Mouse (Mus musculus): ENCODE data around the gene Slc9a8. TPM values are rescaled to one million over a fixed set of nuclear protein-coding genes. Genes with fewer than 3 reads are reported as not detected.

The Slc9a8 gene
- total RNA-seq, 2 experiments from 2014 or later, result 29.9 to 33.3 TPM

DNA sequence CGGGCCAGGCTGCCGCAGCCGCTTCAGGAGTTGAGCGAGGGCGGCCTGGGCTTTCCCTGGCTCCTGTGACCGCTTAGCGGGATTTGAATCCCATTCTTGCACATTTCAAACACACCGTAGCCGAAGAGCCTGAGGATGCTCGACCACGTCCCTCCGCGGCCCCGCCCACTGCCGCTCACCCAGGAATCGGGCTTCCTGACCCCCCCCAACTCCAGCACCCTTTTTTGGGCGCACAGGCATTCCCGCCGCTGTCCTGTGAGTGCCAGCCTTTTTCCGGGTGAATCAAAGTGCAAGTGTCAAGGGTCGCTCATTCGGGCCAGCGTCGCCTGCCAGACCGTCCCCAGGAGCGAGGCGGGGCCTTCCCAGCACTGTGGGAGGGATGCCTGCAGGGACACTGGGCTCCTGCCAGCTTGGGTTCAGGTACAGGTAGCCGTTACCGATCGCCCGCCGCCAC is 82.4 kb downstream of the Slc9a8 start:
- DNase-seq (ENCODE audit: low spot score in 2 of 2), result no peak

DNA sequence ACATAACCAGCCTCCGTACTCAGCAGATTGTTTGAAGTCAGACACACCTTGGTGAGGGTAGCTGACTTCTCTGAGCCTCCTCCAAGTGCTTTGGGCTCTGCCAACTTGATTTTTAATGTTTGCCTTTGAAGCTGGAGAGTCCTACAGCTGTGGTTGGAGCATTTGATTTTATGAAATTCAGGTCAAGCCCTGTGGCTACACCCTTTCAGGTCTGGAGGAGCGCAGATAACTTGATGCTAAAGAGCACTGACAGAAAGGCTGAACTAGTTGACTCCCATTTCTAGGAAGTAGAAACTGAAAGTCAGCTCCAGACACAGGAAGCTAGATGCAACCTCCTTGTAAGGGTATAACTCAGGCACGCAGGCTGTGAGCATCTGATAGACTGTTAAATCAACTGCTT is 83.6 kb downstream of the Slc9a8 start:
- no peak for DNase-seq (ENCODE audit: low spot score in 2 of 2)

GRCm38 (mm10) chr2:167506546-167507260 is 85.2 kb downstream of the Slc9a8 start:
- no peak for DNase-seq (ENCODE audit: low spot score in 2 of 2)

DNA sequence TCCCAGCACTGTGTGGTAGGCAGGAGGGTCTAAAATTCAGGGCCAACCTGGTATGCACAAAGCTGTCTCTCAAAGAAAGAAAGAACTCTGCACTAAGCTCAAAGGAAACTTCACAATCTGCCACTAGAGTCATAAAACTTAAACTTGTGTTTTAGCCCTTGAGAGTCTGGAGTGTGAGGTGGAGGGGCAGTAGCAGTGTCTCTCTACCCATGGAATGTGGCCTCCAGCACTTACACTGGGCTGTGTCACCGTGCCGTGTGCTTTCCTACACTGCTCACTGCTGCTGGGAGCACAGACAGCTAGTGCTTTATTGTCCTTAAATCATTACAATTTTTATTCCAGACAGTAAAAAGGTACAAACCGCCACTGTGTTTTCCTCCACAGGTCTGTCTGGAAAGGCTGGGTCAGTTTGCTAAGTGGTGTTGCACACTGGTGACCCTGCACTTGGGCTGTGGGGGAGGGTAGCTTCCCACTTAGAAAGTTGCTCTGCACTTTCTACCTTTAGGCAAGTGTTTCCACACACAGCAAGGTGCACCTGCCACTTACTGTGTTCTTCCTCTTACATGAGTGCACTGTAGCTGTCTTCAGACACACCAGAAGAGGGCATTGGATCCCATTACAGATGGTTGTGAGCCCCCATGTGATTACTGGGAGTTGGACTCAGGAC is 86.3 kb downstream of the Slc9a8 start:
- DNase-seq (ENCODE audit: low spot score in 2 of 2), result no peak

GRCm38 (mm10) chr2:167508569-167508968 is 87.1 kb downstream of the Slc9a8 start:
- no peak for DNase-seq (ENCODE audit: low spot score in 2 of 2)

DNA sequence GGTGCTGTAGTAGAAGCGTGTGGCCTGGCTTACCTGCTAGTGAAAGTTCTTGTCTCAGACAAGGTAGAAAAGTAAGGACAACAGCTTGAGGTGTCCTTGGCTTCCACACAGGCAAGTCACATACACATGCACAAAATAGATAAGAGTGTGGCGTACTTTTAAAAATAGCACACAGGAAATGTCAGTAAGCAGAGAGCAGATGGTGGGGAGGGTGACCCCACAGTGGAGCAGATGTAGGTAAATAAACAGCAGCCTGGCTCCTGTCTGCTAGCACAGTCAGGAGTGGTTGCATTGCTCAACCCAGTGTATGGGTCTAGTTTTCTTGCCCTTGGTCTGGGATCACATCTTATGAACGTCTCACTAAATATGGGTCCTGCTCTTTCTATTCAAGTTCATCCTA is 89.0 kb downstream of the Slc9a8 start:
- DNase-seq (ENCODE audit: low spot score in 2 of 2), result no peak

DNA sequence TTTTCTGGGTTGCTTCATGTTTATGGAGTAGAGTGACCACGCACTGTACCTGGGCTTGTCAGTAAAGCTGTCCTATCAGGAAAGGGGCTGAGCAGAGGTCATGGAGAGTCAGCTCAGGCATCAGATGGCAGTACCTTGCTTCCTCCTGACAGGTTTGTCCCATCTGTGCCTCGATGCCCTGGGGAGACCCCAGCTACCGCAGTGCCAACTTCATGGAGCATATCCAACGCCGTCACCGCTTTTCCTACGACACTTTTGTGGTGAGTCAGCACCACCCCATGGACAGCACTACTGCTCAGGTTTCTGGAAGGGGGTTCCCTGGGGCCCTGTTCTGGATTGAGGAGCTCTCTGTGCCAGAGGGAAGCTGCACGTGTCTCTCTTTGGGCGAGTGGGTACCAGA is 90.9 kb downstream of the Slc9a8 start:
- DNase-seq (ENCODE audit: low spot score in 2 of 2), result no peak

DNA sequence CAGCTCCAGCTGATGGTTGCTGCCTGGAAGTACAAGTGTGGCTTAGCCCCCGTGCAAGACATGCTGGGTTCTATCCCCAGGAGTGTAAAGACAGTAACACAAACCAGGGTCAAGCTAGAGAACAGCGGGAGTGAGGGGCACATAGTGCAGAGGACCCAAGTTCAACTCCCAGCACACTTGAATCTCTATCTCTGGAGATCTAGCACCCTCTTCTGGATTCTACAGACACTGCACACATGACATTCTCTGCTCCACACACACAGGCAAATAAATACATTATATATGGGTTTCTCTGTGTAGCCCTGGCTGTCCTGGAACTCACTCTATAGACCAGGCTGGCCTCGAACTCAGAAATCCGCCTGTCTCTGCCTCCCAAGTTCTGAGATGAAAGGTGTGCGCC is 91.5 kb downstream of the Slc9a8 start:
- DNase-seq (ENCODE audit: low spot score in 2 of 2), result no peak

DNA sequence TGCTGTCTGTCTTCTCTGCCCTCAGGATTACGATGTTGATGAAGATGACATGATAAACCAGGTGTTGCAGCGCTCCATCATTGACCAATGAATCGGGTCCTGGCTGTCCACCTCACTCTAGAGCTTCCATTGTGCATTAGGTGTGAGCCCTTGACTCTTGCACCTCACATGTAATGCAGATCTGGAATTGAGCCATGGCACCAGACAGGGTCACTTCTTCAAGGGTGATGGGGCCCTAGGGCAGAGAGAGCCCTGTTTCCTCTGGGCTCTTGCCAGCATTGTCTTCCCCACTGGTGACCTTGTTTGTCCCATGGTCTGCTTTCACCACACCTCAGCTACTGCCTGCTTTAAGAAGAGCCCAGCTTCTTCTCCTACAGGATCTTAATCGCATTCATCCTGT is 93.1 kb downstream of the Slc9a8 start:
- DNase-seq (ENCODE audit: low spot score in 2 of 2), result no peak

- DNase-seq (ENCODE audit: low spot score in 2 of 2), result no peak
Observed at GRCm38 (mm10) chr2:167515688-167516087, 94.2 kb downstream of the Slc9a8 start.

DNA sequence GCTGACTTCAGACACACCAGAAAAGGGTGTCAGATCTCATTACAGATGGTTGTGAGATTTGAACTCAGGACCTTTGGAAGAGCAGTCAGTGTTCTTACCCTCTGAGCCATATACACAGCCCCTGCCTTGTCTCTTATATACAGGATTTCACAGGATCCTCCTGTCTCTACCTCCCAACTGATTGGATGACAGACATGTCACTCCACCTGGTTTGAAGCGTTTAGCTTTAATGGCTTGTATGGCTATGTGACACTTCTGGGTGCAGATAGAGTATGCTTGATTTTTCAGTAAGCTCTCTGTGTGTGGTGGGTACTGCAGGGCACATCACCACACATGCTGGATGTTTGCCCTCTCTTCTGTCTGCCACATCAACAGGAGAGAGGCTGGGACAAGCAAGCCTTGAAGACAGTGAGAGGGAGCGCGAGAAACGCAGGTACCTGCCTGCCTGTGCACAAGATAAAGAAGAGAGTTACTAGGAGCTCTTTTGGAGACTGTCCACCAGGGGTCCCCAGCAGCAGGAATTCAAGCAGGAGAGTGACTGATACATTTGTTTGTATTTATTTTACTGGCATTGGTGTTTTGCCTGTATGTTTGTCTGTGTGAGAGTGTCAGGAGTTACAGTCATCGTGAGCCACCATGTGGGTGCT is 98.2 kb downstream of the Slc9a8 start:
- no peak for DNase-seq (ENCODE audit: low spot score in 2 of 2)

Other genes starting within 250 kb of the Slc9a8 start
- 10 to 100 TPM; 62.0 to 69.6 TPM for gene Kcnb1, start 231.6 kb upstream of the Slc9a8 start, total RNA-seq (2021)
- 1 to 10 TPM; 1.3 to 2.1 TPM for gene Ptgis, start 181.1 kb upstream of the Slc9a8 start, total RNA-seq (2021)
- gene B4galt5, start 72.5 kb upstream of the Slc9a8 start, total RNA-seq (2021), result 10 to 100 TPM; 58.8 to 60.5 TPM
- gene Rnf114, start 70.9 kb downstream of the Slc9a8 start, total RNA-seq (2021), result 10 to 100 TPM; 39.1 to 40.5 TPM
- gene Spata2, start 71.2 kb downstream of the Slc9a8 start, total RNA-seq (2021), result 10 to 100 TPM; 65.3 to 67.2 TPM
- under 1 TPM; 0.53 to 0.79 TPM for gene Snai1, start 116.5 kb downstream of the Slc9a8 start, total RNA-seq (2021)
- gene Ube2v1, start 210.4 kb downstream of the Slc9a8 start, total RNA-seq (2021), result 100 to 1,000 TPM; 242 to 247 TPM
- 10 to 100 TPM; 38.9 to 50.9 TPM for gene Gm20431, start 239.8 kb downstream of the Slc9a8 start, total RNA-seq (2021)